Mouse (Mus musculus): ENCODE data around the gene Ctsw.

Gene Ctsw

DNA sequence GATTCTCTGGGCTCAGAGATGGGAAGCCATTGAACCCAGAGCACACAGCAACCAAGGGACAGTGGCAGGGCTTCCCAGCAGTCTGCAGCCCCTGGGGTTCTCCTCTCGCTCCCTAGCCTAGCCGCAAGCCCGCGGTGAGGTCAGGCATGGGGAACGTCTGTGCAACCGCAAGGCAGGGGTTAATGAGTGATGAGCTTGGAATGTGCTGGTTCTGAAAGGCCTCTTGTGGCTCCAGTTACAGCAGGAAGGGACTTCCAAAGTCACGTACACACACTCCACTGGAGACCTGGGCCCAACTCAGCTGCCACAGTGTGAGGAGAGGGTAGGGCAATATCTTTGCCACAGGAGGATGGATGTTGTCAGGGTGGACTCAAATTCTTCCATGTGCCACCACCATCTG is 23.4 kb downstream of the Ctsw start:
- in situ Hi-C loops (cut with MboI; ENCODE audit: unreplicated experiment in 2 of 2), result no loop called here

DNA sequence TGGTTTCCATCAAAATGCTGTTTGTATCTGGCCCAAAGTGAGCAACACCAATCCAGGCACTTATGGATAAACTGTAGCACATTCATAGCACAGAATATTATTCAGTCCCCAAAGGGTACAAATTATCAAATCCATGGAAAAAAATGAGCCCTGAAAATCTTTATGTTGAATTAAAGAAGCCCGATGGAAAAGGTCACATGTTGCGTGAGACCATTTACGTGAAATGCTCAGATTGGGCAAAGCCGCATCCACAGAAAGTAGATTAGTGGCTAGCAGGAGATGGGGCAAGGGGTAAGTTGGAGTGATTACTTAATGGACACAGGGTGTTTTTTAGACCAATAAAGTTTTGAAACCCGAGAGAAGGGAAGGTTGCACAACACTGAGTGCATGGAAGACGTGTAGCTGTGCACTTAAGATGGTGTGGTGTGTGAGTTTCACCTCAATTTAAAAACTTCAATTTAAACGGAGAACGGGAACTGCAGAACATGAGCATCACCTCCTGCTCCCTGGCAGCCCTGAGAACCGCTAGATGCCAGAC is 23.9 kb downstream of the Ctsw start:
- in situ Hi-C loops (cut with MboI; ENCODE audit: unreplicated experiment in 2 of 2), result no loop called here

DNA sequence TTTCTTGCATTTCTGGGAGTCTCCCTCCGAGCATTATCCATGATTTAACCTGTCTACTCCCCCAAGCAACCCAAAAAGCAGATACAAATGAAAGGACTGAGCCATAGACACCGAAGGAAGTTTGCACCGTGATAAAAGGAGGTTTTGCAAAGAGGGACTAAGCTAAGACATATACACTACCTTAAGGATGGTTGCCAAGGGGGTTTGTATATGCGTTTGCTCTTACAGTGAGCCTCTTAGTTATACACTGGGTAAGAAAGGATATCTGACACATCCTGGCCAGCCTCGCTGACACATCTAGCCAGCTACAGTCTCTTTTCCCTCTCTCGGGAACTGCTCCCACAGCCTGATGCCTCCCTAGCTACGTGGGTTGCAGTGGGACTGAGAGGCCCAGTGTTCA is 34.4 kb downstream of the Ctsw start:
- in situ Hi-C loops (cut with MboI; ENCODE audit: unreplicated experiment in 2 of 2), result loop anchor here in 1 of 2 experiments (5.0 kb wide), 1 partner anchor 53 kb away; the partner anchor contains the start of gene Mus81

DNA sequence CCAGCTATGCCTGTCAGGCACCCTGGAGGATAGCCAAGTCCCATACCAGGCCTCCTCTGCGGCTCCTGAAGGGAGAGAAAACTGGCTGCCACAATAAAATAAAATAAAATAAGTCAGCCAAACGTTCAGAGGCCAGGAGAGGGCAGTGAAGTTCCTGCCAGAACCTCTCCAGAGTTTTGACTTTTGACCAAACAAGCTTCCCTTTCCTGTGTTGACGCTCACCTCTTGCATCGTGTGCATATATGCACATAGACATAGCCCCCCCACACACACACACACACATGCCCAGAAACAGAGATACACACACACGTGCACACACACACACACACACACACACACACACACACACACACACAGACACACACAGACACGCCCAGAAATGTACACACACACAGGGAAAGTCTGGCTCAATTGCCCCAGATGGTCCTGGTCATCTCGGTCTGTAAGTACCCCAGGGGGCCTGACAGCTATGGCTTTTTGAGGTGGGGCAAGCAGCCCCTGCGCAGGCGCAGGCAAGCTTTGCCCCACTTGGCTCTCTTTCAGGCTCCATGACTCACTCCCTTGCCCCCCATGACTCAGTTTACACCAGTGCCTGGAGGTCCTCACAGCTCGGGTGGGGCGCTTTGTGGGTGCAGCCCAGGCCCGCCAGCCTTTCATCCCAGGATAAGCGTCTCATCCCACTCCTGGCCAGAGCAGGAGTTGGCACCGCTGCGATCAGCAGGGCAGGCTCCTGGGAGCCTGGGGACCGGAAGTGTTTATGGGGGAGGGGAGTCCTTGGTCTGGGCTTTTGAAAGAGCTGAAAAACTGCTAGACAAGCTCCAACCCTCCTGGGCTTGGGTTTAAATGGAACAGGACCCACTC is 35.1 kb downstream of the Ctsw start:
- in situ Hi-C loops (cut with MboI; ENCODE audit: unreplicated experiment in 2 of 2), result loop anchor here in 1 of 2 experiments (5.0 kb wide), 1 partner anchor 54 kb away; the partner anchor contains the start of gene Mus81

DNA sequence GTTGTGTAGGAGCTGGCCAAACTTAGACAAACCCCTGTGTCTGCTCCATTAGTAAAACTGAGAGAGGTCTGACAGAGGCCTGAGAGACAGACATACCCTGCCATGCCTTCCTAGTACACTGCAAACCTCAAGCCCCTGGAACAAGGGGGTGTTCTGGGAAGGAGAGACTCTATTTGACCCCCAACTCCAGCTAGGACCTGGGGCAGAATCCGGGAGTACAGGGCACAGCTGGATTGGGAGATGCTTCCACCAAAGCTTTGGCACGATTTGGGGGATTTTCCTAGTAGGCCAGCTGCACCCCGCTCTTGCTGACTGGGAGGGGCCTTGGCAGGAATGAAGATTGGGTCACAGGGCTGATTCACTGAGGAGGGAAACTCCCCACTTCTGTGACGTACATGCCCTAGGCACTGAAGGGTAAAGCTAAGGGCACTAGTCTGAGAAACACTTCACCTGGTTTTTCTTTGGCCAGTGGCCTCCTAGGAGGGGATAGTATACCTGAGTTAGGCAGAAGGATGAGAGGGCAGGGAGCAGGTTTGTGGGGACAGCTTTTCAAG is 36.3 kb downstream of the Ctsw start:
- in situ Hi-C loops (cut with MboI; ENCODE audit: unreplicated experiment in 2 of 2), result loop anchor here in 1 of 2 experiments (5.0 kb wide), 1 partner anchor 55 kb away; the partner anchor contains the start of gene Mus81

DNA sequence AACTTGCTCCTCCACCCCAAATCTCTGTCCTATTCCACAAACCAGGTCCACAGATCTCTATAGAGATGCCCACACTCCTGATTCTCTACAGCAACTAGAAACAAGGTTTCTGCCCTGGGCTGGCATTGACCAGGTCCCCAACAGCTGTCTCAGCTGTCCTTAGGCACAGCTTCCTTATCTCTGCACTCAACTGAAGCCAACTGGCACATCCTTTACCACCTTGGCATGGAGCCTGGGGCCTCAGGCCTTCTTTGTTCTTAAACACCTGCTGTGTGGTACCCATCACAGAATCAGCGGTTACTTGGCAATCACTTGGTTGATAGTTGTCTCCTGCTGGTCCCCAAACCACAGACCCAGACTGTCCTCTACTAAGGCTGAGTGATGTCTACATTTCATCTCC is 37.9 kb downstream of the Ctsw start:
- in situ Hi-C loops (cut with MboI; ENCODE audit: unreplicated experiment in 2 of 2), result loop anchor here in 1 of 2 experiments (5.0 kb wide), 1 partner anchor 57 kb away; the partner anchor contains the start of gene Mus81

DNA sequence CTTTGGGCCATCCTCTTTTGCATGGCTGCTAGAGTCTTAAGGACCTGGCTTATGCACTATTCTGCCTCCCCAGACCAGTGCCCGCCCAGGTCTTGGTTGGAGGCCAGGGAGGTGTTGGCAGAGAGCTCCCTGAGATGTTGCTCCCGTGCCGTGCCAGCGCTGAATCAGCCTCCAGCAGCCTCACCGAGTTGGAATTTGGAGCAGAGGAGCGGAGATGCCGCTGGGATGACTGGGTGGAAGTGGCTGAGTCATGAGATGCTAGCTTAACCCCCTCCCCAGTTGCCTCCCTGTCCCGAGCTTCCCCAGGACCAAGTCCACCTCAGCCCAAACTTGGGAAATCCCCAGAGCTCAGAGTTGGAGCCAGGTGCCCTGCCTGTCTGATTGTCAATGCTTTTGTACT is 38.5 kb downstream of the Ctsw start:
- in situ Hi-C loops (cut with MboI; ENCODE audit: unreplicated experiment in 2 of 2), result loop anchor here (5.0 to 10.0 kb wide), 2 partner anchors 55 to 57 kb away; partner anchors contain the start of gene Mus81 (in 2 of the 2)

DNA sequence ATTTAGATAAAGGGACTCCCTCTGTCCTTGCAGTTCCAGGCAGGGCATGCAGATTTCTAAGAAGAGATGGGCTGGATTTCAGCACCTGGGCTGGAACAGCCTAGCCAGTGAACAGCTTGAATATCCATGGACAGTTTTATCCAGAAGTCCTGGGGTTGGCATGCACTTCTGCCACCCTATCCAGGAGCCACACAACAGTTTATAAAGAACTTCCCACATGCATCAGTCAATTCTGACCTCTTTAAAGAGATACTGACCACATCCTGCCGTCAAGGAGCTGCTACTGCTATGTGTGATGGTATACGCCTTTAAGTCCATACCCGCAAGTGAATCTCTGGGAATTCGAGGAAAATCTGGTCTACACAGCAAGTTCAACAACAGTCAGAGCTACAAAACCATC is 39.1 kb downstream of the Ctsw start:
- in situ Hi-C loops (cut with MboI; ENCODE audit: unreplicated experiment in 2 of 2), result loop anchor here (5.0 to 10.0 kb wide), 2 partner anchors 54 to 58 kb away; partner anchors contain the start of gene Mus81 (in 1 of the 2)

DNA sequence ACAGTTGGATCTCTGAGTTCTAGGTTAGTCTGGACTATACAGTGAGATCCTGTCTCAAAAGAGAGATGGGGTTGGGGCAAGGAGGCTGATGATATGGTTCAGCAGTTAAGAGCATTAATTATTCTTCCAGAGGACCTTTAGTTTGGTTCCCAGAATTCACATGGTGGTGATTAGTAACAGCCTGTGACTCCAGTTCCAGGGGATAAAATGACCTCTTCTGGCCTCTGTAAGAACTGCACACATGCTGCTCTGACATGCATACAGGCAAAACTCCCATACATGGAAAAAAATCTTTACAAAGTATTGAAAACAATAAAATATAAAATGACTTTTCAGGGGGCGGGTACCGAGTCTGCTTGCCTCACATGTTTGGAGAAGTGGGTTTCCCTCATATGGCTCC is 40.2 kb downstream of the Ctsw start:
- in situ Hi-C loops (cut with MboI; ENCODE audit: unreplicated experiment in 2 of 2), result loop anchor here (5.0 to 10.0 kb wide), 2 partner anchors 53 to 59 kb away; partner anchors contain the start of gene Mus81 (in 1 of the 2)

DNA sequence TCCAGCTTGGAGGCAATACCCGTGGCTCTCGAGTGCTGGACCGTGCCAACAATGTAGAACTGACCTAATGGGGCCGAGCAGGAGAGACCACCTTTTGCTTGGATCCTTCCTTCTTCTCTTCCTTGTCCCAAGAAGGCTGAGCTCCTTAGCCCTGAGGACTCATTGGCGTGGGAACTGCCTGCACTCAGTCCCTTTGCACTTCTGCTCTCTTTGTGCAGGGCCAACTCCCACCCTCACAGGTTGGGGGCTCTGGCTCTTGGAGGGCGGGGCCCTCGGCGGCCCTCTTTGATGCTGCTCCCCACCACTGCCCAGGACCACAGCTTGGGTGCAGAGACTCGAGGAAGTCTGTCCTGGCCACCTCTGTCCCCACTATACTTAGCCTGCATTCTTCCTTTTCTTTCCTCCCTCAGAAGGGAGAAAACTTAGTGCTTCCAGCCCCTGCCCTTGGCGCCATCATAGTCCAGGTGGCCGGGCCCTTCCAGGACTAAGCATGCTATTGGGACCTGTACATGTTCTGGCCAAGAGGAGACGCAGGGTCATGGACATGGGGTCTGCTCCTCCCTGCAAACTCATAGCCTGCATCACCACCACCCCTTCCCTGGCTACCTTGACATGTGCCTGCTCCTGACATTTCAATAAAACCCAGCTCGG is 41.5 kb downstream of the Ctsw start:
- in situ Hi-C loops (cut with MboI; ENCODE audit: unreplicated experiment in 2 of 2), result loop anchor here (5.0 to 10.0 kb wide), 2 partner anchors 52 to 61 kb away; partner anchors contain the start of gene Mus81 (in 1 of the 2)

DNA sequence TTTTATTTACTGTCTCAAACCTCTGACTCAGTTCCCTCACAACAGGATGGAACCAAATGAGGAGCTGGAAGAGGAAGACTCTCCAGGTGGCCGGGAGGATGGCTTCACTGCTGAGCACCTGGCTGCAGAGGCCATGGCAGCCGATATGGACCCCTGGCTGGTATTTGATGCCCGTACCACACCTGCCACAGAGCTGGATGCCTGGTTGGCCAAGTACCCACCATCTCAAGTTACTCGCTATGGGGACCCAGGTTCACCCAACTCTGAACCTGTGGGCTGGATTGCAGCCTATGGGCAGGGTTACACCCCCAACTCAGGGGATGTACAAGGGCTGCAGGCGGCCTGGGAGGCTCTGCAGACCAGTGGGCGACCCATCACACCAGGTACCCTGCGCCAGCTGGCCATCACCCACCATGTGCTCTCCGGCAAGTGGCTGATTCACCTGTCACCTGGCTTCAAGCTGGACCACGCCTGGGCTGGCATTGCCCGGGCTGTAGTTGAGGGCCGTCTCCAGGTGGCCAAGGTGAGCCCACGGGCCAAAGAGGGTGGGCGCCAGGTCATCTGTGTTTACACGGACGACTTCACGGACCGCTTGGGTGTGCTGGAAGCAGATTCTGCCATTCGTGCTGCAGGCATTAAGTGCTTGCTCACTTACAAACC is 42.3 kb downstream of the Ctsw start:
- in situ Hi-C loops (cut with MboI; ENCODE audit: unreplicated experiment in 2 of 2), result loop anchor here (5.0 to 10.0 kb wide), 2 partner anchors 51 to 61 kb away; partner anchors contain the start of gene Mus81 (in 1 of the 2)

DNA sequence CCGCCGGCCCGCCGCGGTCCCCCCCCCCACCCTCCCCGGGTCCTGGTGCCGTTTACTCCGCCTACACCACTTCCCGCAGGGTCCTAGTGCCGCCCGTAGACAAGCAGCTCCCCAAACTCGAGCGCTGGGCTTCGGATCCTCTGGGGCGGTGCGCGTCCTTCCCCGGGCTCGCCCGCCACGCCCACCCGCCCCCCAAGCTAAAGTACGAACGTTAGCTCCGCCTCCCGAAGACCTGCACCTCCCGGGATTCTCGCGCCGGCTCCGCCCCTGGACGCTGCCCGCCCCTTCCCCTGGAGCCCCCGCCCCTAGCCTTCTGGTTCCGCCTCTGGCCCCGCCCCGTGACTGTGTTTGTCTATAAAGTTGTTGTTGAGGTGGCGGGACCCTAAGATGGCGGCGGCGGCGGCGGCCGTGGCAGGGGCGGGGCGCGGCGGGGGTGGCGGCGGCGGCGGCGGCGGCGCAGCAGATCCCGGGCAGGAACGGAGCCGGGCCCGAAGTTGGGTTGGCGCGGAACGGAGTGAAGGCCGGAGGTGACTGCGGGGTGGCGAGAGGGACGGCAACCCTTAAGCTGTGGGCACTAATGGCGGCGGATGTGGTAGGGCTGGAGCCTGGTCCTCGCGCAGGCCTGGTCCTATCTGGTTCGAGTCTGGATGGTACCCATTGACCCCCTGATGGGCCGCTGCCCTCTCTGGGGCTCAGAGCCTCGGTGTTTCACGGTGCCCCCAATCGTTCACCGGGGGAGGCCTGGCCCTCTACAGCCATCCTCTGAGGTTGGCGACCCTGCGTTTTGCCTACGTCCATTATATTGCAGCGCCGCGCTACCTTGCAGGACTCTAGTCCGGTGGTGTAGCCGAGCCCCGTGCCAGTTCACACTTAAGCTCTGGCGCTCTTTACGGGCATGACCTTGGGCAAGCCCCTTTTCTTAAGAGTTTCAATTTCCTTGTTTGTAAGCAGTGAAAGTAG is 43.2 kb downstream of the Ctsw start, which contains the start of the genes Drap1 and AI837181:
Gene Drap1 (minus strand): TSS at position 198 of the 960 bp plus-strand sequence.
Gene AI837181 (plus strand): TSS at position 363 of the 960 bp plus-strand sequence.
- in situ Hi-C loops (cut with MboI; ENCODE audit: unreplicated experiment in 2 of 2), result loop anchor here (5.0 to 10.0 kb wide), 2 partner anchors 50 to 62 kb away; partner anchors contain the start of gene Mus81 (in 1 of the 2)

DNA sequence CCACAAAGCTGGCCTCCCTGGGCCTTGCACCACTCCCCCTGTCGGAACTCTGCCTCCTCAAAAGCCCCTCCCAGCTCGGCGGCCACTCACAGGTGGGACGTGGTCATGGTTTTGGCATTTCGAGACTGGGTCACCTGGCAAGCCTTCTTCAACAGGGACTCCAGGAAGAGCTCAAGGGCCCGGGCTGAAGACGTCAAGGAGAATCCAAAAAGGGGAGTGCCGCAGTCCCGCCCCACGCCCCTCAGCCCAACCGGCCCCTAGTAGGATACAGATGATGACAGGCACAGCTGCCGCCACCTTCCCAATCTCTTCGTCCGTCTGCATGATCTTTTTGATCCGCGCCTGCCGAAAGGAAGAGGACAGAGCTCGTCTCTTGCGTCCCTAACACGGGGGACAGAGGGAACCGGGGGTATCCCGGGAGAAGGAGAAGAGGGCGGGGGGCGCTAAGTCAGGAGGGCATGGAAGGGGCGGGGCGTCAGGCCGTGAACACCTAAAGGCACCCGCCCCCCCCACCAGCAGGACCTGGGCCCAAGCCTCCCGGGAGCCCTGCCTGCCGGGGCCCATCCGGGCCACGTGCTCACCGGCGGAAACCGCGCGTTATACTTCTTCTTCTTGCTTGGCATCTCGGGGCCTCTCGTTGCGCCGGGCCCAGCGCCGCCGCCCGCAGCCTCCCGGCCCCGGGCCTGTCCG is 44.1 kb downstream of the Ctsw start:
- in situ Hi-C loops (cut with MboI; ENCODE audit: unreplicated experiment in 2 of 2), result loop anchor here in 1 of 2 experiments (10.0 kb wide), 1 partner anchor 49 kb away; no protein-coding TSS in a partner anchor

DNA sequence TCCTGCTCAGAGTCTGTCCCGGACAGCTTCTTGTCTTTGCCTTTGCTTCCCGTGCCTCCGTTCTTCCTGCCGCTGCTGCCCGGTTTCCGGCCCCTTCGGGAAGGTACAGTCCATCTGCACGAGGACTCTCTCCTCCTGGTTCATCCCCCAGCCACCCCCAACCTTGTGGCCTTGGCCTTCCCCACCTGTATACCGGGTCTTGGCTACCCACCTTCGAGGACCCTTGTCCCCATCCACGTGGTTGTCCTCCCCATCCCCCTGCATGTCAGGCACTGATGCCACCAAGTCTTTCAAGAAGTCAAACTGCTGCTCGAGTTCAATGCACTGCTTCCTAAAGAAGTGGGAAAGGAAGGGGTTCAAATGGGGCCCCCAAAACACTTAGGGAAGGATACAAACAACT is 44.7 kb downstream of the Ctsw start:
- in situ Hi-C loops (cut with MboI; ENCODE audit: unreplicated experiment in 2 of 2), result loop anchor here in 1 of 2 experiments (10.0 kb wide), 1 partner anchor 49 kb away; no protein-coding TSS in a partner anchor

DNA sequence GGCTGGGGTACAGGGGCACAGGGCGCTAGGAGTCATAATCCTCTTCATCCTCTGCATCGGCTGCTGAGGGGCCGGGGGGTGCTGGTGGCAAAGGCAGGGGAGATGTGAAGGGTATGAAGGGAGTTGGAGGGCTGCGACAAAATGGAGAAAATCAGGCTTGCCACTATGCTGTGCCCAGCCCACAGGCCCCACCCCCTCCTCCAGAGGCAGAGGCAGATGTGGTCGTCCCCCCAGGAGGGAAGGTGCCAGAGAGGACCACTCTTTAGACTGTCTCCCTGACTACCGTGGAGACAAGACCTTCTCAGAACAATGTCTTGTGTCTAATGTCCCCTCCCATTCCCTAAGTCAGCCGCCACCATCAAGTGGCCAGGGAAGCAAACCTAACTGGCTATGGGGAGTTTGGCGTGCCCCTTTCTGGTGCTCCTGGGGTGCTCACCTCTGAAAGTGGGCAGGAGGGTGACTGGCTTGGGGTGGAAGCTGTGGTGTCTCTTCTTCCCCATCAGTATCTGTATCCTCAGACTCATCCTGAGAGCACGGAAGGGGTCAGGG is 45.3 kb downstream of the Ctsw start:
- in situ Hi-C loops (cut with MboI; ENCODE audit: unreplicated experiment in 2 of 2), result loop anchor here in 1 of 2 experiments (10.0 kb wide), 1 partner anchor 48 kb away; no protein-coding TSS in a partner anchor

DNA sequence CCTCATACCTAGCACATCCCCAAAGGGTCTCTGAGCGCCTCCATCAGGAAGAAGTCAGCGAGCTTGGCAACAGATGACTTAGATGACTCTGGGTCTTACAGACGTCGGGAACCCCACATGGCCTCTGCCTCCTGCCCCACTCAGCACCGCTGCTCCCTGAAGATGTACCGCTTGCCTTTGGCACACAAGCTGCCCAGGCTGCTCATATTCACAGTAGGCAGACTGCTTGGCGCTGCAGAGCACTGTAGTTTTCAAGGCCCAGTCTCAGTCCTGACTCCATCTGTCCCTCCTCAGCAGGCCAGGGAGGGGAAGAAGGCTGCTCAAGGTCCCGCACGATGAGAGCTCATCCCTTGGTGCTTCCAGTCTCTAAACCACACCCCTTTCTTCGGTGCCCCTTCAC is 46.0 kb downstream of the Ctsw start:
- in situ Hi-C loops (cut with MboI; ENCODE audit: unreplicated experiment in 2 of 2), result loop anchor here in 1 of 2 experiments (10.0 kb wide), 1 partner anchor 47 kb away; no protein-coding TSS in a partner anchor

DNA sequence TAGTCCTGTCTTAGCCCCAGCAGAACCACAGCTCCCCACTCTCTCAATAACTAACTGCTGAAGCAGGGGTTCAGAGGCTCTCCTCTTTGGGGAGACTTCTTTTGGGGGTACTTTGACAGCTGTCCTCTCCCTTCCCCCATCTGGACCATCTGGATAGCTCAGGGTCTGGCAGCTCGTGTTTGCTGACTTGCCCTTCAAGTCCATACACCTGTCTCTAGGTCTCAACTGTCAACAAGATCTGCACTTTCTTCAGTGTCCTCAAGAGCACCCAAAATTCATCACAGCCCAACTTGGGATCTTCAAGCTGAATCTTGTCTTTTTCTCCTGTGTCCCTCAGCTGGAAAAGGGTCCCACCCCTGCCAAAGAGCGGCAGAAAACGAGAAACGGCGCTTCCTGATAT is 46.5 kb downstream of the Ctsw start:
- in situ Hi-C loops (cut with MboI; ENCODE audit: unreplicated experiment in 2 of 2), result loop anchor here in 1 of 2 experiments (10.0 kb wide), 1 partner anchor 47 kb away; no protein-coding TSS in a partner anchor
